Mouse (Mus musculus): Measurements from ENCODE around the gene Kcns3.

- TF ChIP-seq CTCF (IDR thresholded peaks at IDR 0.05; ENCODE audit: borderline replicate concordance, extremely low read depth, insufficient read depth, insufficient read length) (no peak), POLR2A (IDR thresholded peaks at IDR 0.05; ENCODE audit: borderline replicate concordance, extremely low read depth, insufficient read depth, insufficient read length, poor library complexity, severe bottlenecking) (no peak)
Measured at GRCm38 (mm10) chr12:11195031-11195430, 44.2 kb upstream of the Kcns3 start.
